Mouse (Mus musculus): ENCODE data around the gene Vps37c. TPM values are rescaled to one million over a fixed set of nuclear protein-coding genes. Genes with fewer than 3 reads are reported as not detected.

Vps37c gene
- 24.5 and 24.7 TPM in 2 replicates for polyA plus RNA-seq (2021; fragmentation: Nextera tagmentation)
- long read RNA-seq, experiment 1, transcript Vps37c-201 (5 exons, 2,686 nt) = major isoform, 29 of 51 reads
- long read RNA-seq, experiment 1, transcript Vps37c-203 (5 exons, 2,690 nt) = minor isoform, 5 of 51 reads
- long read RNA-seq, experiment 1, partial matches to known transcripts = 9 of 51 reads
- long read RNA-seq, experiment 1, other reads (novel, unspliced or antisense) = 8 of 51 reads
- long read RNA-seq, experiment 2, transcript Vps37c-201 (5 exons, 2,686 nt) = major isoform, 157 of 272 reads
- long read RNA-seq, experiment 2, transcript Vps37c-203 (5 exons, 2,690 nt) = minor isoform, 39 of 272 reads
- long read RNA-seq, experiment 2, partial matches to known transcripts = 12 of 272 reads
- long read RNA-seq, experiment 2, other reads (novel, unspliced or antisense) = 62 of 272 reads

GRCm38 (mm10) chr19:10688537-10689352, at the start of gene Vps37c:
TSS of gene Vps37c (plus strand) at chr19:10688735.

GRCm38 (mm10) chr19:10677915-10678771, 10.4 kb upstream of the Vps37c start, which contains the start of gene Pga5:
TSS of gene Pga5 (minus strand) at chr19:10678071.

GRCm38 (mm10) chr19:10738811-10739210, 50.3 kb downstream of the Vps37c start, which contains the start of gene Cd5:
TSS of gene Cd5 (minus strand) at chr19:10739002.

Other genes starting within 250 kb of the Vps37c start
- gene Lrrc10b, start 231.3 kb upstream of the Vps37c start, polyA plus RNA-seq (2021; fragmentation: Nextera tagmentation) = 5.6 and 6.1 TPM in 2 replicates
- gene Ppp1r32, start 205.8 kb upstream of the Vps37c start, polyA plus RNA-seq (2021; fragmentation: Nextera tagmentation) = 3.2 and 4.0 TPM in 2 replicates
- 8.6 and 8.8 TPM in 2 replicates for gene Cpsf7, start 163.5 kb upstream of the Vps37c start, polyA plus RNA-seq (2021; fragmentation: Nextera tagmentation)
- gene Sdhaf2, start 162.6 kb upstream of the Vps37c start, polyA plus RNA-seq (2021; fragmentation: Nextera tagmentation) = 66.4 and 68.1 TPM in 2 replicates
- gene Tmem216, start 132.5 kb upstream of the Vps37c start, polyA plus RNA-seq (2021; fragmentation: Nextera tagmentation) = 16.1 and 17.2 TPM in 2 replicates
- gene Cyb561a3, start 111.6 kb upstream of the Vps37c start, polyA plus RNA-seq (2021; fragmentation: Nextera tagmentation) = 26.1 and 26.4 TPM in 2 replicates
- gene Tmem138, start 111.4 kb upstream of the Vps37c start, polyA plus RNA-seq (2021; fragmentation: Nextera tagmentation) = 14.6 and 16.6 TPM in 2 replicates
- 60.8 and 69.5 TPM in 2 replicates for gene Ddb1, start 83.4 kb upstream of the Vps37c start, polyA plus RNA-seq (2021; fragmentation: Nextera tagmentation)
- gene Tkfc, start 83.1 kb upstream of the Vps37c start, polyA plus RNA-seq (2021; fragmentation: Nextera tagmentation) = 2.3 and 2.7 TPM in 2 replicates
- 0.13 and 0.14 TPM in 2 replicates for gene Vwce, start 54.5 kb upstream of the Vps37c start, polyA plus RNA-seq (2021; fragmentation: Nextera tagmentation)
- gene Pga5, start 10.7 kb upstream of the Vps37c start, polyA plus RNA-seq (2021; fragmentation: Nextera tagmentation) = not detected in 2 replicates
- gene Cd5, start 50.3 kb downstream of the Vps37c start, polyA plus RNA-seq (2021; fragmentation: Nextera tagmentation) = 0.13 TPM in 1 of 2 replicates, not detected in the other
- 0.30 and 0.99 TPM in 2 replicates for gene Cd6, start 141.3 kb downstream of the Vps37c start, polyA plus RNA-seq (2021; fragmentation: Nextera tagmentation)
- 0.20 and 0.30 TPM in 2 replicates for gene Slc15a3, start 151.0 kb downstream of the Vps37c start, polyA plus RNA-seq (2021; fragmentation: Nextera tagmentation)
- gene Tmem132a, start 181.2 kb downstream of the Vps37c start, polyA plus RNA-seq (2021; fragmentation: Nextera tagmentation) = 30.2 and 37.5 TPM in 2 replicates
- 56.5 and 62.8 TPM in 2 replicates for gene Tmem109, start 193.3 kb downstream of the Vps37c start, polyA plus RNA-seq (2021; fragmentation: Nextera tagmentation)
- 31.3 and 52.3 TPM in 2 replicates for gene Prpf19, start 206.5 kb downstream of the Vps37c start, polyA plus RNA-seq (2021; fragmentation: Nextera tagmentation)
- gene Zp1, start 231.9 kb downstream of the Vps37c start, polyA plus RNA-seq (2021; fragmentation: Nextera tagmentation) = not detected in 2 replicates
- gene Ptgdr2, start 248.4 kb downstream of the Vps37c start, polyA plus RNA-seq (2021; fragmentation: Nextera tagmentation) = 0.06 TPM in 1 of 2 replicates, not detected in the other